Comparison of ENCODE assay signal across 23 mouse cellular contexts in the genomic region with DNA sequence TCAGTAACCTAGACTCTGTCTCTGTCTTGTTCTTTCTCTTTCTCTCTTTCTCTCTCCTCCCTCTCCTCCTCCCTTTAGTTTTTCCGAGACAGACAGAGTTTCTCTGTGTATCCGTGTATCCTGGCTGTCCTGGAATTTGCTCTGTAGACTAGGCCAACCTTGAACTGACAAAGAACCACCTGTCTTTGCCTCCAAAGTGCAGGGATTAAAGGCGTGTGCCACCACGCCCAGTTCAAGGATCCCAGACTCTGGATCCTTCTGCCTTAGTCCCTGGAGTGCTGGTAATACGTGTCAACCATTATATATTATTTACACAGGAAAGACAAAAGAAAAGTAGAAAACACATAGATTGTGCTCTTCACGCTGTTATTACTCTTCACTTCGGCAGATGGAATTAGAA. TPM values are rescaled to one million over a fixed set of nuclear protein-coding genes. Genes with fewer than 3 reads are reported as not detected.
DNase-seq lines count a peak whose midpoint lies in the region; ATAC-seq and TF ChIP-seq lines count a peak whose summit lies in the region.
"Had no signal": no experiment of that assay in that cellular context is flagged by ENCODE, and none has a peak within 500 bp of the region (broad histone marks: within the 10 kb centered on the region; RNA-seq: fewer than 3 reads in every experiment).

No protein-coding gene starts in this region.

- H3K36me3 ChIP-seq in intestine, postnatal 0 days (ENCODE audit: control insufficient read depth, insufficient read depth): no peaks in the 10 kb centered on the region
- H3K36me3 ChIP-seq: forebrain, embryonic 10.5 days; G1E; heart, embryonic 10.5 days; heart, embryonic 13.5 days had no signal

- H3K4me2 ChIP-seq in intestine, postnatal 0 days (replicated peaks; ENCODE audit: low read depth): no peak overlapping the region
- H3K4me2 ChIP-seq: forebrain, embryonic 13.5 days; heart, embryonic 13.5 days; hindbrain, embryonic 14.5 days had no signal

- DNase-seq in gastrocnemius, adult 2 months: no peak
- DNase-seq in gastrocnemius, postnatal 36 days: no peak
- DNase-seq in ZHBTc4 (ENCODE audit: low read depth, low spot score): peak; percentile 80
- DNase-seq in c-Kit-positive CD71-positive TER-119-positive erythroid progenitor cells, embryonic 14.5 days (ENCODE audit: low spot score): no peak
- DNase-seq: adrenal gland, postnatal 10 days; cerebellum, adult 11-12 months; cerebellum, adult 8-10 months; cerebellum, postnatal 10 days; gastrocnemius, postnatal 25 days; heart, adult 2 months; heart, postnatal 14 days; heart, postnatal 4 days; kidney, adult 2 months had no signal

- 39% methylated on average over 7 of the region's 7 CpGs for WGBS in intestine, postnatal 0 days

- intact Hi-C loops in gastrocnemius, adult 2 months (cut with DNase I): no loop called here
- intact Hi-C loops in gastrocnemius, postnatal 36 days (cut with DNase I): no loop called here

- H3K27me3 ChIP-seq in intestine, postnatal 0 days (replicated peaks; ENCODE audit: control insufficient read depth, insufficient read depth, low read length): no peaks in the 10 kb centered on the region
- H3K27me3 ChIP-seq: forebrain, embryonic 13.5 days; heart, embryonic 13.5 days had no signal

- H3K27ac ChIP-seq in gastrocnemius, adult 2 months: peak overlapping the region; percentile 94
- H3K27ac ChIP-seq in intestine, postnatal 0 days (ENCODE audit: low read depth, low read length): no peak overlapping the region
- H3K27ac ChIP-seq: forebrain, embryonic 10.5 days; forebrain, embryonic 13.5 days; heart, adult 2 months; heart, embryonic 10.5 days; heart, embryonic 13.5 days; hindbrain, embryonic 14.5 days; hindbrain, postnatal 0 days had no signal

- H3K4me3 ChIP-seq in gastrocnemius, adult 2 months: no peak overlapping the region
- no peak overlapping the region for H3K4me3 ChIP-seq in intestine, postnatal 0 days (ENCODE audit: low read depth, low read length)
- H3K4me3 ChIP-seq: forebrain, embryonic 10.5 days; forebrain, embryonic 13.5 days; heart, adult 2 months; heart, embryonic 10.5 days; heart, embryonic 13.5 days had no signal

- no peak for TF ChIP-seq CTCF in gastrocnemius, adult 2 months (IDR thresholded peaks at IDR 0.05)
- no peak for TF ChIP-seq CTCF in intestine, postnatal 0 days (IDR thresholded peaks at IDR 0.05; ENCODE audit: low read depth)

- H3K4me1 ChIP-seq in intestine, postnatal 0 days (replicated peaks; ENCODE audit: control insufficient read depth, insufficient read depth, low read length): no peaks in the 10 kb centered on the region
- H3K4me1 ChIP-seq: forebrain, embryonic 13.5 days had no signal

- ATAC-seq in intestine, postnatal 0 days: peak; percentile 49
- no peak for ATAC-seq in inflammation-experienced regulatory T-cells, adult 6 months
- ATAC-seq: forebrain, embryonic 13.5 days; forebrain, embryonic 16.5 days; hindbrain, postnatal 0 days had no signal

- no peaks in the 10 kb centered on the region for H3K9me3 ChIP-seq in intestine, postnatal 0 days (ENCODE audit: control insufficient read depth)
- H3K9me3 ChIP-seq: forebrain, embryonic 10.5 days; forebrain, embryonic 13.5 days; heart, embryonic 10.5 days; heart, embryonic 13.5 days had no signal

- H3K9ac ChIP-seq in intestine, postnatal 0 days (ENCODE audit: low read depth, low read length): no peak overlapping the region
- H3K9ac ChIP-seq: forebrain, embryonic 13.5 days; heart, embryonic 13.5 days; hindbrain, embryonic 14.5 days had no signal

RNA-seq across cellular contexts. Expression of a gene that starts 16.4 kb away (rescaled TPM):
- total RNA-seq in gastrocnemius, adult 2 months (2021): 10 to 100 TPM; 29.2 to 34.4 TPM
- total RNA-seq in gastrocnemius, postnatal 36 days (2021): 10 to 100 TPM; 28.6 to 28.7 TPM
- polyA plus RNA-seq in intestine, postnatal 0 days (2015; fragmentation: Nextera tagmentation; extraction: Ambion mirVana): 88.5 and 89.5 TPM in 2 replicates
- 100 to 1,000 TPM in 1 of 3 experiments, 10 to 100 TPM in 2; 63.1 to 108 (median 84.1) TPM for polyA plus RNA-seq in inflammation-experienced regulatory T-cells, adult 6 months (2017; shearing (Covaris generic))

RNA-seq across cellular contexts. Expression of a gene that starts 20.3 kb away (rescaled TPM):
- 100 to 1,000 TPM; 475 to 511 TPM for total RNA-seq in gastrocnemius, adult 2 months (2021)
- total RNA-seq in gastrocnemius, postnatal 36 days (2021): 100 to 1,000 TPM; 448 to 458 TPM
- 385 and 395 TPM in 2 replicates for polyA plus RNA-seq in intestine, postnatal 0 days (2015; fragmentation: Nextera tagmentation; extraction: Ambion mirVana)
- polyA plus RNA-seq in inflammation-experienced regulatory T-cells, adult 6 months (2017; shearing (Covaris generic)): 1,000 to 10,000 TPM in 2 of 3 experiments, 100 to 1,000 TPM in 1; 888 to 1,186 (median 1,089) TPM

RNA-seq across cellular contexts. Expression of a gene that starts 32.6 kb away (rescaled TPM):
- 10 to 100 TPM; 17.7 to 21.1 TPM for total RNA-seq in gastrocnemius, adult 2 months (2021)
- total RNA-seq in gastrocnemius, postnatal 36 days (2021): 10 to 100 TPM; 13.9 to 19.1 TPM
- 24.5 and 26.4 TPM in 2 replicates for polyA plus RNA-seq in intestine, postnatal 0 days (2015; fragmentation: Nextera tagmentation; extraction: Ambion mirVana)
- 100 to 1,000 TPM in 1 of 3 experiments, 10 to 100 TPM in 2; 84.1 to 102 (median 98.9) TPM for polyA plus RNA-seq in inflammation-experienced regulatory T-cells, adult 6 months (2017; shearing (Covaris generic))

RNA-seq across cellular contexts. Expression of a gene that starts 35.6 kb away (rescaled TPM):
- 1 to 10 TPM in 1 of 2 experiments, under 1 TPM in 1; 0.45 to 1.7 TPM for total RNA-seq in gastrocnemius, adult 2 months (2021)
- total RNA-seq in gastrocnemius, postnatal 36 days (2021): 1 to 10 TPM in 1 of 2 experiments, not detected in 1; 2.0 TPM
- polyA plus RNA-seq in intestine, postnatal 0 days (2015; fragmentation: Nextera tagmentation; extraction: Ambion mirVana): 1.3 and 2.0 TPM in 2 replicates
- polyA plus RNA-seq in inflammation-experienced regulatory T-cells, adult 6 months (2017; shearing (Covaris generic)): 1 to 10 TPM; 3.6 to 6.6 (median 4.6) TPM
- total RNA-seq: hindbrain, postnatal 0 days had no signal

RNA-seq across cellular contexts. Expression of a gene that starts 42.5 kb away (rescaled TPM):
- 1 to 10 TPM; 5.9 to 6.4 TPM for total RNA-seq in gastrocnemius, adult 2 months (2021)
- total RNA-seq in gastrocnemius, postnatal 36 days (2021): 1 to 10 TPM; 5.8 to 6.9 TPM
- polyA plus RNA-seq in intestine, postnatal 0 days (2015; fragmentation: Nextera tagmentation; extraction: Ambion mirVana): 17.9 and 19.3 TPM in 2 replicates
- 10 to 100 TPM; 45.1 to 53.4 (median 49.3) TPM for polyA plus RNA-seq in inflammation-experienced regulatory T-cells, adult 6 months (2017; shearing (Covaris generic))
